Mouse (Mus musculus) lung, postnatal 0 days (tissue): ENCODE results near the gene Tas2r118.

ENCODE experiments used
- CTCF ChIP-seq: IDR thresholded peaks from 2 replicates; pipeline ENCODE4 v1.5.1; 2016; ENCODE audit warnings: antibody characterized with exemption, mild to moderate bottlenecking
- EP300 ChIP-seq: IDR thresholded peaks from 2 replicates; pipeline ENCODE4 v1.6.1; 2016; ENCODE audit warnings: antibody characterized with exemption, mild to moderate bottlenecking, control low read depth

DNA sequence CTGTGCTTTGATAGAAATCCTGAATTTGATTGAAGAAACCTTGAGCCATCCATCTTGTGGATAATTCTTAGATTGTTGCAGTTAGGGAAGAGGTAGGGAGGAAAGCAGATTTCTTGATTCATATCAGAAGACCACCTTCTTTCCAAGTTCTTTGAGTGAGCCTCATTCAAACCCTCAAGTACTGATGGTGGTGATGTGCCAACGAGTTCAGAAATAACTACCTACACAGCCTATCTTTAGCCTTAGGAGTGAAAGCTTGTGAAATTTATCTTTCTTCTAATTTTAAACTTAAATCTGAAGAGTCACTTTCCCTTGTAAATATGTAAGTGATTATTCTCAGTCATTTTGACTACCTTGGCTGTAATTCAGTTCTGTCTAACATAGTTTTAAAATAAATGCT lies 6.1 kb downstream of the Tas2r118 start:
- TF ChIP-seq EP300 = no peak
- no peak for TF ChIP-seq CTCF
